Mouse (Mus musculus) C2C12 (cell line): ENCODE measurements around the gene Tanc1. TPM values are rescaled to one million over a fixed set of nuclear protein-coding genes. Genes with fewer than 3 reads are reported as not detected.
A peak's percentile ranks its signal among the peaks of the same experiment; 100 is the strongest.

ENCODE experiments used
- H3K27me3 ChIP-seq: one replicate; pipeline ENCODE4 v1.6.1; 2011; ENCODE audit not compliant: control insufficient read depth, insufficient read depth, insufficient read length
- H3K36me3 ChIP-seq: one replicate; pipeline ENCODE4 v1.6.1; 2011; ENCODE audit not compliant: control insufficient read depth, insufficient read depth
- H3K4me3 ChIP-seq: one replicate; pipeline ENCODE4 v1.5.1; 2011; ENCODE audit warnings: mild to moderate bottlenecking, control low read depth; ENCODE audit not compliant: poor library complexity, insufficient read depth, severe bottlenecking
- H3K79me2 ChIP-seq: one replicate; pipeline ENCODE4 v1.6.1; 2011; ENCODE audit not compliant: control insufficient read depth, insufficient read depth
- H3K79me3 ChIP-seq: one replicate; pipeline ENCODE4 v1.6.1; 2011; ENCODE audit warnings: low read depth, control low read depth
- H3ac ChIP-seq: one replicate; pipeline ENCODE3; 2011; ENCODE audit warnings: low read depth; ENCODE audit not compliant: control insufficient read depth, insufficient read length
- CEBPB ChIP-seq: IDR thresholded peaks from one replicate; pipeline ENCODE4 v1.6.1; 2011; ENCODE audit warnings: low read depth, mild to moderate bottlenecking, control low read depth, moderate library complexity
- CTCF ChIP-seq: IDR thresholded peaks from one replicate; pipeline ENCODE4 v1.5.1; 2011; ENCODE audit not compliant: control insufficient read depth, insufficient read depth, insufficient read length
- FOSL1 ChIP-seq: IDR thresholded peaks from one replicate; pipeline ENCODE4 v1.8.0; 2011; ENCODE audit warnings: mild to moderate bottlenecking, low read length; ENCODE audit not compliant: poor library complexity, insufficient read depth, severe bottlenecking
- MAX ChIP-seq: IDR thresholded peaks from one replicate; pipeline ENCODE4 v1.6.1; 2011; ENCODE audit warnings: mild to moderate bottlenecking, control low read depth
- MYOD1 ChIP-seq: IDR thresholded peaks from one replicate; pipeline ENCODE4 v1.6.1; 2011; ENCODE audit warnings: low read depth; ENCODE audit not compliant: control insufficient read depth, insufficient read length
- MYOG ChIP-seq: IDR thresholded peaks from one replicate; pipeline ENCODE4 v1.6.1; 2011; ENCODE audit not compliant: control insufficient read depth, insufficient read length; ENCODE audit errors: extremely low read depth
- USF1 ChIP-seq: IDR thresholded peaks from one replicate; pipeline ENCODE4 v1.6.1; 2011; ENCODE audit warnings: low read depth, mild to moderate bottlenecking, control low read depth, moderate library complexity
- polyA plus RNA-seq: library from polyadenylated mRNA; unstranded; fragments of >200 nt; fragmentation: generic; extraction: Trizol; gene quantifications from one replicate; pipeline ENCODE4 v1.2.1, GENCODE M21; 2012; ENCODE audit warnings: missing spikeins

Gene Tanc1
- polyA plus RNA-seq, 1 experiment: 24.9 TPM

- Histone ChIP-seq H3K36me3 (peaks cover 63% of the 10 kb centered on the region), H3K4me3 (no peak overlapping the region), H3K79me3 (no peaks in the 10 kb centered on the region), H3ac (no peak overlapping the region), H3K27me3 (no peaks in the 10 kb centered on the region), H3K79me2 (no peaks in the 10 kb centered on the region)
- TF ChIP-seq FOSL1 (peak; percentile 44), CEBPB (peak; percentile 21), MAX (no peak)
Measured at GRCm38 (mm10) chr2:59824289-59824688, 212.4 kb downstream of the Tanc1 start.

- Histone ChIP-seq H3K27me3 (no peaks in the 10 kb centered on the region), H3K36me3 (peaks cover 63% of the 10 kb centered on the region), H3K4me3 (no peak overlapping the region), H3K79me2 (no peaks in the 10 kb centered on the region), H3ac (no peak overlapping the region), H3K79me3 (no peaks in the 10 kb centered on the region)
- TF ChIP-seq MAX: no peak
- TF ChIP-seq MYOG: no peak
- TF ChIP-seq MYOD1: no peak
- TF ChIP-seq CEBPB: no peak
- TF ChIP-seq USF1: no peak
- TF ChIP-seq FOSL1: no peak
- TF ChIP-seq CTCF: no peak
Measured at GRCm38 (mm10) chr2:59825380-59825779, 213.5 kb downstream of the Tanc1 start.

- no peak for TF ChIP-seq CTCF
- TF ChIP-seq MYOD1: no peak
- no peak for TF ChIP-seq CEBPB
- TF ChIP-seq MAX: no peak
- no peak for TF ChIP-seq USF1
- TF ChIP-seq MYOG: no peak
- TF ChIP-seq FOSL1: no peak
- Histone ChIP-seq H3K79me2 (no peaks in the 10 kb centered on the region), H3K79me3 (no peaks in the 10 kb centered on the region), H3K36me3 (peaks cover 55% of the 10 kb centered on the region), H3K4me3 (no peak overlapping the region), H3K27me3 (no peaks in the 10 kb centered on the region), H3ac (no peak overlapping the region)
Measured at GRCm38 (mm10) chr2:59828103-59828655, 216.3 kb downstream of the Tanc1 start.

- Histone ChIP-seq H3K79me2 (no peaks in the 10 kb centered on the region), H3K36me3 (peaks cover 58% of the 10 kb centered on the region), H3ac (no peak overlapping the region), H3K4me3 (no peak overlapping the region), H3K79me3 (no peaks in the 10 kb centered on the region), H3K27me3 (no peaks in the 10 kb centered on the region)
- TF ChIP-seq CEBPB: no peak
- TF ChIP-seq FOSL1: no peak
- TF ChIP-seq USF1: no peak
Measured at GRCm38 (mm10) chr2:59828777-59829508, 217.1 kb downstream of the Tanc1 start.

DNA sequence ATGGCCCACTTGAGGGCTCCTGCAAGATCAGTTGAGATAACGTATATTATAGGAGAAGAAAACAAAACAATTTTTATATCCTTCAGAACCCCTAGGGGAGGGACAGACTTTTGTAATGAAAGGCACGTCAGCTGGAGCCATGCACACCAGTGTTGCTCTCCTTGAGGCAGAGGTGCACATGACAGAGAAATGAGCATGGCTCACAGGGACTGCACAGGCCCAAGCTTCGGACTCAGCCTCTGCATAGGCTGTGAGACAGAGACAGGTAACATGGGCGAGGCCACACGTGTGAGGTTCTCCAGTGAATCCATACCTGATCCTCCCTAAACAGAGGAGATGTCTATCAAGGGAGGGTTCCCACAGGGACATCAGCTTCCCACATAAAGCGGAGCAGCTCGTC, 217.9 kb downstream of the Tanc1 start:
- H3K27me3 ChIP-seq: no peaks in the 10 kb centered on the region
- H3K79me3 ChIP-seq: no peaks in the 10 kb centered on the region
- no peak for TF ChIP-seq CEBPB
- no peak for TF ChIP-seq CTCF
- no peak for TF ChIP-seq FOSL1
- TF ChIP-seq MAX: no peak
- no peak for TF ChIP-seq MYOG
- TF ChIP-seq MYOD1: no peak
- TF ChIP-seq USF1: no peak
- H3ac ChIP-seq: no peak overlapping the region
- H3K79me2 ChIP-seq: no peaks in the 10 kb centered on the region
- no peak overlapping the region for H3K4me3 ChIP-seq
- peaks cover 63% of the 10 kb centered on the region for H3K36me3 ChIP-seq

DNA sequence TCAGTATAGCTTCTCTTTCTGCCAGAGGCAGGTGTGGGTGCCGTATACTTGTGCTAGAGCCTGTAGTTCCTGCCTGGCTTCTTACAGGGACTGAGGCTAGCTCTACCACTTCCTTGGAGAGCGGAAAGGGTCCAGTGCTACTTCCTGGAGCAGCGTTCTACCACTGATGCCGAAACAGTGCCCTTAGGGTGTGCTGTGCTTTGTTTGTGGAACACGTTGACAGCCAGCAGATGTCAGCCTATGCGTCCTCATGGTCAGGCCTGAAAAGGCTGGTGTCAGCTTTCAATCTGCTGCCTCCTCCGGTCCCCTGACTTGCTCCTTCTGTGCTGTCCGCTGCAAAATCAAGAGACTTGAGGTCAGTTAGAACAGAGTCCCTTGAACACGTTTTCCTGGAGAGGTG, 218.3 kb downstream of the Tanc1 start:
- H3K36me3 ChIP-seq: peaks cover 63% of the 10 kb centered on the region
- no peaks in the 10 kb centered on the region for H3K27me3 ChIP-seq
- TF ChIP-seq MYOD1 (no peak), CTCF (no peak), FOSL1 (no peak), CEBPB (no peak), USF1 (no peak), MYOG (no peak), MAX (no peak)
- no peaks in the 10 kb centered on the region for H3K79me3 ChIP-seq
- H3K4me3 ChIP-seq: no peak overlapping the region
- no peaks in the 10 kb centered on the region for H3K79me2 ChIP-seq
- no peak overlapping the region for H3ac ChIP-seq
